Mouse (Mus musculus) liver, adult 2 months (tissue): ENCODE results near the gene Erich6.

Experiments used
- CTCF ChIP-seq: fragments of 200-500 bp; IDR thresholded peaks from 2 replicates; pipeline ENCODE4 v1.5.1; 2011; ENCODE audit warnings: low read depth, low read length, control low read depth
- POLR2A ChIP-seq: fragments of 200-500 bp; IDR thresholded peaks from 2 replicates; pipeline ENCODE4 v1.6.1; 2011; ENCODE audit warnings: low read length, control low read depth; ENCODE audit not compliant: insufficient read depth; ENCODE audit errors: extremely low read depth

GRCm38 (mm10) chr3:58682336-58682735 is 45.3 kb upstream of the Erich6 start:
- no peak for TF ChIP-seq POLR2A
- TF ChIP-seq CTCF: no peak
